Mouse (Mus musculus) intestine, embryonic 14.5 days (tissue): Measurements from ENCODE around the gene Eya2. TPM values are rescaled to one million over a fixed set of nuclear protein-coding genes. Genes with fewer than 3 reads are reported as not detected.
"Not testable (repeated sequence)": the region's sequence is repeated elsewhere in the genome, so short reads cannot be mapped to it uniquely, and the experiment has no call there.

Experiments used
- ATAC-seq: fragments of 200-750 bp; cut with Nextera tagmentation; replicated peaks from 2 replicates; pipeline ENCODE4 v1.8.0; 2017; ENCODE audit warnings: low read depth, moderate number of reproducible peaks, moderate TSS enrichment, moderate library complexity; ENCODE audit not compliant: low FRiP score, low TSS enrichment
- DNase-seq: peaks from one replicate; pipeline ENCODE4 v3.0.0-alpha.2; 2018; ENCODE audit warnings: low spot score
- H3K27ac ChIP-seq: fragments of 300-500 bp; sonication (generic); 2 replicates; pipeline ENCODE4 v1.5.1; 2014; ENCODE audit warnings: low read depth, mild to moderate bottlenecking, control low read depth
- H3K27me3 ChIP-seq: fragments of 300-500 bp; sonication (generic); replicated peaks from 2 replicates; pipeline ENCODE4 v1.6.1; 2014; ENCODE audit warnings: low read length, control low read depth; ENCODE audit not compliant: control insufficient read depth, insufficient read depth
- H3K36me3 ChIP-seq: fragments of 300-500 bp; sonication (generic); 2 replicates; pipeline ENCODE4 v1.6.1; 2014; ENCODE audit warnings: low read length, control low read depth; ENCODE audit not compliant: control insufficient read depth, insufficient read depth
- H3K4me1 ChIP-seq: fragments of 300-500 bp; sonication (generic); replicated peaks from 2 replicates; pipeline ENCODE4 v1.6.1; 2014; ENCODE audit warnings: low read length, control low read depth, mixed read lengths; ENCODE audit not compliant: control insufficient read depth, insufficient read depth
- H3K4me2 ChIP-seq: fragments of 300-500 bp; sonication (generic); 2 replicates; pipeline ENCODE4 v1.6.1; 2014; ENCODE audit warnings: low read length
- H3K4me3 ChIP-seq: fragments of 300-500 bp; sonication (generic); 2 replicates; pipeline ENCODE4 v1.5.1; 2014; ENCODE audit warnings: low read depth, low read length, control low read depth, mixed read lengths
- H3K9ac ChIP-seq: fragments of 300-500 bp; sonication (generic); 2 replicates; pipeline ENCODE4 v1.6.1; 2014; ENCODE audit warnings: mild to moderate bottlenecking, low read length
- H3K9me3 ChIP-seq: fragments of 300-500 bp; sonication (generic); 2 replicates; pipeline ENCODE4 v1.6.1; 2016; ENCODE audit warnings: low read length, control low read depth; ENCODE audit not compliant: control insufficient read depth
- WGBS: fragments of 180-500 bp; shearing (Covaris S2); extraction: QIAGEN DNeasy Blood & Tissue Kit; methylation state at CpG from one replicate; pipeline ENCODE4 v1.1.7; 2014; 5-methylcytosine and 5-hydroxymethylcytosine counted together
- polyA plus RNA-seq: library from polyadenylated mRNA; unstranded; fragments of >200 nt; fragmentation: Nextera tagmentation; extraction: Ambion mirVana; gene quantifications from 2 replicates; pipeline ENCODE4 v1.2.1, GENCODE M21; 2014

The Eya2 gene
- polyA plus RNA-seq, 1 experiment from 2014 or later, result 0.85 TPM

GRCm38 (mm10) chr2:165788796-165789195 lies 194.0 kb downstream of the Eya2 start:
- peaks cover 94% of the 10 kb centered on the region for H3K36me3 ChIP-seq
- no peak for ATAC-seq
- 96% methylated on average over 9 of the region's 9 CpGs for WGBS

GRCm38 (mm10) chr2:165789667-165790066 lies 194.8 kb downstream of the Eya2 start:
- Histone ChIP-seq H3K4me3 (no peak overlapping the region), H3K36me3 (peaks cover 93% of the 10 kb centered on the region), H3K9ac (no peak overlapping the region), H3K4me1 (no peaks in the 10 kb centered on the region; the same call in 1 of the 2 replicates), H3K4me2 (no peak overlapping the region), H3K9me3 (no peaks in the 10 kb centered on the region), H3K27me3 (no peaks in the 10 kb centered on the region), H3K27ac (no peak overlapping the region)
- DNase-seq, result no peak
- ATAC-seq, result no peak
- 87% methylated on average over 3 of the region's 3 CpGs for WGBS

More at GRCm38 (mm10) chr2:165788796-165789195, 194.0 kb downstream of the Eya2 start:
- H3K9ac ChIP-seq, result no peak overlapping the region
- no peak overlapping the region for H3K4me3 ChIP-seq
- H3K27me3 ChIP-seq, result no peaks in the 10 kb centered on the region
- no peak overlapping the region for H3K27ac ChIP-seq
- H3K4me1 ChIP-seq, result no peaks in the 10 kb centered on the region; the same call in 1 of the 2 replicates
- no peak for DNase-seq
- H3K4me2 ChIP-seq, result no peak overlapping the region
- H3K9me3 ChIP-seq, result no peaks in the 10 kb centered on the region

GRCm38 (mm10) chr2:165791026-165791425 lies 196.2 kb downstream of the Eya2 start:
- Histone ChIP-seq H3K4me3 (no peak overlapping the region), H3K4me1 (no peaks in the 10 kb centered on the region; the same call in 1 of the 2 replicates), H3K36me3 (peaks cover 88% of the 10 kb centered on the region), H3K9ac (no peak overlapping the region), H3K9me3 (no peaks in the 10 kb centered on the region), H3K27ac (no peak overlapping the region), H3K4me2 (no peak overlapping the region), H3K27me3 (no peaks in the 10 kb centered on the region)
- ATAC-seq (0 out of 2 replicates have a peak, but pooled peaks have one; percentile 24), DNase-seq (no peak)
- WGBS, result 34% methylated on average over 7 of the region's 7 CpGs

GRCm38 (mm10) chr2:165791657-165792056 lies 196.8 kb downstream of the Eya2 start:
- DNase-seq, result peak; percentile 82
- Histone ChIP-seq H3K36me3 (peaks cover 88% of the 10 kb centered on the region), H3K9me3 (no peaks in the 10 kb centered on the region), H3K4me3 (no peak overlapping the region), H3K27ac (no peak overlapping the region), H3K9ac (no peak overlapping the region), H3K4me2 (no peak overlapping the region), H3K27me3 (no peaks in the 10 kb centered on the region), H3K4me1 (no peaks in the 10 kb centered on the region; the same call in 1 of the 2 replicates)
- no peak for ATAC-seq
- WGBS, result 69% methylated on average over 9 of the region's 9 CpGs

- H3K9ac ChIP-seq, result no peak overlapping the region
- H3K4me2 ChIP-seq, result no peak overlapping the region
- H3K4me3 ChIP-seq, result no peak overlapping the region
- H3K36me3 ChIP-seq, result peaks cover 89% of the 10 kb centered on the region
- ATAC-seq (no peak), DNase-seq (no peak)
- H3K4me1 ChIP-seq, result no peaks in the 10 kb centered on the region; the same call in 1 of the 2 replicates
- H3K9me3 ChIP-seq, result no peaks in the 10 kb centered on the region
- H3K27ac ChIP-seq, result no peak overlapping the region
- no peaks in the 10 kb centered on the region for H3K27me3 ChIP-seq
- WGBS, result 87% methylated on average over 25 of the region's 25 CpGs
These were observed 197.8 kb downstream of the Eya2 start for GRCm38 (mm10) chr2:165792431-165793282.

- H3K27me3 ChIP-seq, result no peaks in the 10 kb centered on the region
- no peaks in the 10 kb centered on the region for H3K9me3 ChIP-seq
- H3K4me3 ChIP-seq, result no peak overlapping the region
- no peaks in the 10 kb centered on the region; the same call in 1 of the 2 replicates for H3K4me1 ChIP-seq
- WGBS, result 72% methylated on average over 3 of the region's 3 CpGs
- ATAC-seq (no peak), DNase-seq (no peak)
- no peak overlapping the region for H3K4me2 ChIP-seq
- H3K36me3 ChIP-seq, result peaks cover 88% of the 10 kb centered on the region
- no peak overlapping the region for H3K27ac ChIP-seq
- H3K9ac ChIP-seq, result no peak overlapping the region
These were observed 198.4 kb downstream of the Eya2 start for GRCm38 (mm10) chr2:165793283-165793638.

GRCm38 (mm10) chr2:165797876-165798275 lies 203.0 kb downstream of the Eya2 start:
- 43% methylated on average over 8 of the region's 8 CpGs for WGBS
- ATAC-seq (no peak), DNase-seq (no peak)
- Histone ChIP-seq H3K9ac (no peak overlapping the region), H3K9me3 (no peaks in the 10 kb centered on the region), H3K4me2 (no peak overlapping the region), H3K4me1 (no peaks in the 10 kb centered on the region), H3K4me3 (no peak overlapping the region), H3K36me3 (peaks cover 77% of the 10 kb centered on the region), H3K27ac (no peak overlapping the region), H3K27me3 (no peaks in the 10 kb centered on the region)

- ATAC-seq, H3K4me1 ChIP-seq: not testable (repeated sequence)
These were observed 205.3 kb downstream of the Eya2 start for GRCm38 (mm10) chr2:165800174-165800573.

More at GRCm38 (mm10) chr2:165800174-165800573, 205.3 kb downstream of the Eya2 start:
- not testable (repeated sequence) for DNase-seq, H3K9ac ChIP-seq, H3K27ac ChIP-seq, H3K4me3 ChIP-seq, H3K27me3 ChIP-seq, H3K9me3 ChIP-seq, H3K4me2 ChIP-seq
- H3K36me3 ChIP-seq, result peaks cover 76% of the 10 kb centered on the region
- WGBS, result 85% methylated on average over 3 of the region's 3 CpGs
